26 mouse cellular contexts compared by ENCODE assay signal in genomic region chr6:120652666-120653065, GRCm38 (mm10). TPM values are rescaled to one million over a fixed set of nuclear protein-coding genes. Genes with fewer than 3 reads are reported as not detected.
DNase-seq lines count a peak whose midpoint lies in the region; ATAC-seq and TF ChIP-seq lines count a peak whose summit lies in the region.
"Had no signal": no experiment of that assay in that cellular context is flagged by ENCODE, and none has a peak within 500 bp of the region (broad histone marks: within the 10 kb centered on the region; RNA-seq: fewer than 3 reads in every experiment).

No protein-coding gene starts in this region.

- H3K36me3 ChIP-seq in forebrain, embryonic 10.5 days (replicated peaks), result no peaks in the 10 kb centered on the region
- H3K36me3 ChIP-seq in forebrain, embryonic 13.5 days (ENCODE audit: poor library complexity, severe bottlenecking), result no peaks in the 10 kb centered on the region
- no peaks in the 10 kb centered on the region for H3K36me3 ChIP-seq in midbrain, embryonic 10.5 days
- no peaks in the 10 kb centered on the region for H3K36me3 ChIP-seq in midbrain, embryonic 16.5 days (ENCODE audit: control insufficient read depth, insufficient read depth, low read length)
- H3K36me3 ChIP-seq in lung, postnatal 0 days (ENCODE audit: insufficient read depth, low read length), result no peaks in the 10 kb centered on the region
- H3K36me3 ChIP-seq: embryonic facial prominence, embryonic 10.5 days; embryonic facial prominence, embryonic 12.5 days; forebrain, embryonic 12.5 days; forebrain, embryonic 15.5 days; G1E had no signal

- no peaks in the 10 kb centered on the region for H3K27me3 ChIP-seq in forebrain, embryonic 10.5 days (ENCODE audit: poor library complexity, severe bottlenecking)
- no peaks in the 10 kb centered on the region for H3K27me3 ChIP-seq in forebrain, embryonic 13.5 days
- no peaks in the 10 kb centered on the region for H3K27me3 ChIP-seq in midbrain, embryonic 10.5 days (ENCODE audit: low read depth, poor library complexity, severe bottlenecking)
- no peaks in the 10 kb centered on the region for H3K27me3 ChIP-seq in midbrain, embryonic 16.5 days (ENCODE audit: control insufficient read depth, insufficient read depth, low read depth, low read length)
- H3K27me3 ChIP-seq in lung, postnatal 0 days (replicated peaks; ENCODE audit: insufficient read depth, low read length), result no peaks in the 10 kb centered on the region
- H3K27me3 ChIP-seq: CH12.LX; embryonic facial prominence, embryonic 12.5 days; forebrain, embryonic 15.5 days had no signal

- H3K9ac ChIP-seq in forebrain, embryonic 13.5 days, result no peak overlapping the region
- H3K9ac ChIP-seq in midbrain, embryonic 16.5 days (ENCODE audit: low read depth, low read length), result no peak overlapping the region
- H3K9ac ChIP-seq in lung, postnatal 0 days (replicated peaks; ENCODE audit: low read depth), result no peak overlapping the region
- H3K9ac ChIP-seq: embryonic facial prominence, embryonic 12.5 days; forebrain, embryonic 12.5 days; forebrain, embryonic 15.5 days; forebrain, postnatal 0 days had no signal

- no peaks in the 10 kb centered on the region for H3K9me3 ChIP-seq in forebrain, embryonic 10.5 days
- H3K9me3 ChIP-seq in forebrain, embryonic 13.5 days (replicated peaks), result no peaks in the 10 kb centered on the region
- no peaks in the 10 kb centered on the region for H3K9me3 ChIP-seq in midbrain, embryonic 10.5 days (replicated peaks)
- H3K9me3 ChIP-seq in midbrain, embryonic 16.5 days (replicated peaks; ENCODE audit: control insufficient read depth, low read length, poor library complexity, severe bottlenecking), result no peaks in the 10 kb centered on the region
- no peaks in the 10 kb centered on the region for H3K9me3 ChIP-seq in lung, postnatal 0 days (ENCODE audit: low read length)
- H3K9me3 ChIP-seq: embryonic facial prominence, embryonic 10.5 days; embryonic facial prominence, embryonic 12.5 days; forebrain, embryonic 12.5 days; forebrain, embryonic 15.5 days; G1E had no signal

- TF ChIP-seq EP300 in lung, postnatal 0 days (IDR thresholded peaks at IDR 0.05), result no peak

- DNase-seq in embryo, embryonic 10 days (ENCODE audit: low spot score), result peak; percentile 36
- no peak for DNase-seq in embryo, embryonic 9.5 days (ENCODE audit: extremely low spot score)
- peak; percentile 18 for DNase-seq in forebrain, embryonic 10.5 days (ENCODE audit: extremely low spot score, low spot score)
- DNase-seq in midbrain, embryonic 10.5 days (ENCODE audit: low spot score), result peak; percentile 51
- DNase-seq in Muller cell, postnatal 12 days (ENCODE audit: inconsistent ontology term), result peak; percentile 36
- no peak for DNase-seq in lung, postnatal 0 days (ENCODE audit: low spot score)
- DNase-seq: adrenal gland, adult 8-10 months; adrenal gland, postnatal 14 days; adrenal gland, postnatal 36 days; B cell, adult 2 months; cerebellum, adult 11-12 months; cerebellum, adult 2 months; cerebellum, adult 9-10 months; cerebellum, postnatal 10 days; cerebellum, postnatal 25 days; forebrain, postnatal 0 days had no signal

- H3K27ac ChIP-seq in forebrain, embryonic 10.5 days, result no peak overlapping the region; the same call in 1 of the 2 replicates
- no peak overlapping the region for H3K27ac ChIP-seq in forebrain, embryonic 13.5 days
- peak overlapping the region; percentile 2; the same call in 1 of the 2 replicates for H3K27ac ChIP-seq in midbrain, embryonic 10.5 days (replicated peaks)
- no peak overlapping the region for H3K27ac ChIP-seq in midbrain, embryonic 16.5 days (ENCODE audit: low read length)
- H3K27ac ChIP-seq in lung, postnatal 0 days (ENCODE audit: low read length), result no peak overlapping the region
- H3K27ac ChIP-seq: embryonic facial prominence, embryonic 10.5 days; embryonic facial prominence, embryonic 12.5 days; forebrain, embryonic 12.5 days; forebrain, embryonic 15.5 days had no signal

- no peak for TF ChIP-seq CTCF in lung, postnatal 0 days (IDR thresholded peaks at IDR 0.05)

- peaks cover 10% of the 10 kb centered on the region for H3K4me1 ChIP-seq in forebrain, embryonic 10.5 days
- H3K4me1 ChIP-seq in forebrain, embryonic 13.5 days, result no peaks in the 10 kb centered on the region
- peaks cover 13% of the 10 kb centered on the region for H3K4me1 ChIP-seq in midbrain, embryonic 10.5 days
- H3K4me1 ChIP-seq in midbrain, embryonic 16.5 days (ENCODE audit: control insufficient read depth, insufficient read depth, low read length), result no peaks in the 10 kb centered on the region
- H3K4me1 ChIP-seq in lung, postnatal 0 days (ENCODE audit: insufficient read depth, low read depth, low read length), result no peaks in the 10 kb centered on the region
- H3K4me1 ChIP-seq: embryonic facial prominence, embryonic 10.5 days; embryonic facial prominence, embryonic 12.5 days; forebrain, embryonic 12.5 days; forebrain, embryonic 15.5 days had no signal

- H3K4me2 ChIP-seq in forebrain, embryonic 13.5 days, result no peak overlapping the region
- H3K4me2 ChIP-seq in midbrain, embryonic 16.5 days (ENCODE audit: low read length), result no peak overlapping the region
- no peak overlapping the region for H3K4me2 ChIP-seq in lung, postnatal 0 days (replicated peaks; ENCODE audit: low read depth, low read length)
- H3K4me2 ChIP-seq: embryonic facial prominence, embryonic 12.5 days; forebrain, embryonic 12.5 days; forebrain, embryonic 15.5 days had no signal

- 28% methylated on average over 7 of the region's 7 CpGs for WGBS in forebrain, embryonic 10.5 days
- WGBS in forebrain, embryonic 13.5 days, result 18% methylated on average over 7 of the region's 7 CpGs
- 10% methylated on average over 7 of the region's 7 CpGs for WGBS in midbrain, embryonic 10.5 days
- 12% methylated on average over 7 of the region's 7 CpGs for WGBS in midbrain, embryonic 16.5 days
- WGBS in lung, postnatal 0 days, result 51% methylated on average over 7 of the region's 7 CpGs

- no peak for ATAC-seq in forebrain, embryonic 13.5 days
- no peak for ATAC-seq in midbrain, embryonic 16.5 days
- no peak for ATAC-seq in lung, postnatal 0 days
- ATAC-seq: activated CD4-positive, CD25-positive, alpha-beta regulatory T cell, adult 4 months; CD4-positive, CD25-positive, alpha-beta regulatory T cell, adult 4 months; forebrain, embryonic 15.5 days; forebrain, postnatal 0 days had no signal

- H3K4me3 ChIP-seq in forebrain, embryonic 10.5 days, result no peak overlapping the region
- H3K4me3 ChIP-seq in forebrain, embryonic 13.5 days, result no peak overlapping the region
- no peak overlapping the region for H3K4me3 ChIP-seq in midbrain, embryonic 10.5 days
- H3K4me3 ChIP-seq in midbrain, embryonic 16.5 days (ENCODE audit: low read depth, low read length), result no peak overlapping the region
- no peak overlapping the region for H3K4me3 ChIP-seq in lung, postnatal 0 days (ENCODE audit: low read depth, low read length)
- H3K4me3 ChIP-seq: embryonic facial prominence, embryonic 10.5 days; embryonic facial prominence, embryonic 12.5 days; forebrain, embryonic 12.5 days; forebrain, embryonic 15.5 days had no signal

RNA-seq across cellular contexts. Expression of gene Cecr2, which starts 13.5 kb away (rescaled TPM):
- 13.0 and 14.5 TPM in 2 replicates for polyA plus RNA-seq in forebrain, embryonic 10.5 days (2016; fragmentation: Nextera tagmentation; extraction: Ambion mirVana)
- polyA plus RNA-seq in forebrain, embryonic 13.5 days (2015; fragmentation: Nextera tagmentation; extraction: Ambion mirVana), result 7.1 and 7.3 TPM in 2 replicates
- 13.4 and 14.6 TPM in 2 replicates for polyA plus RNA-seq in midbrain, embryonic 10.5 days (2016; fragmentation: Nextera tagmentation; extraction: Ambion mirVana)
- polyA plus RNA-seq in midbrain, embryonic 16.5 days (2015; fragmentation: Nextera tagmentation; extraction: Ambion mirVana), result 1.3 and 1.6 TPM in 2 replicates
- polyA plus RNA-seq in lung, postnatal 0 days (2015; fragmentation: Nextera tagmentation; extraction: Ambion mirVana), result 3.4 and 3.9 TPM in 2 replicates

Comparison
In these comparisons a context has a peak if more than half of its experiments do, and no peak if none do; other contexts are left out.
1. DNase-seq: peak in embryo, embryonic 10 days (single experiment), forebrain, embryonic 10.5 days (single experiment), midbrain, embryonic 10.5 days (single experiment) and Muller cell, postnatal 12 days (single experiment); none in embryo, embryonic 9.5 days (single experiment) and lung, postnatal 0 days (single experiment).